In genomic region chr8:126588636-126589506, GRCm38 (mm10) we compare ENCODE assay signal across 8 mouse cellular contexts. TPM values are rescaled to one million over a fixed set of nuclear protein-coding genes. Genes with fewer than 3 reads are reported as not detected.
DNase-seq lines count a peak whose midpoint lies in the region; ATAC-seq and TF ChIP-seq lines count a peak whose summit lies in the region.

No protein-coding gene starts in this region.

- H3K36me3 ChIP-seq in embryonic facial prominence, embryonic 14.5 days (ENCODE audit: control insufficient read depth, insufficient read depth, low read length), result peaks cover 64% of the 10 kb centered on the region
- H3K36me3 ChIP-seq in hindbrain, embryonic 15.5 days, result no peaks in the 10 kb centered on the region

- TF ChIP-seq CTCF in left cerebral cortex, adult 2 months (IDR thresholded peaks at IDR 0.05), result no peak

- WGBS in embryonic facial prominence, embryonic 14.5 days, result 21% methylated on average over 11 of the region's 11 CpGs
- 28% methylated on average over 11 of the region's 11 CpGs for WGBS in hindbrain, embryonic 15.5 days

- no peaks in the 10 kb centered on the region for H3K27me3 ChIP-seq in embryonic facial prominence, embryonic 14.5 days (replicated peaks; ENCODE audit: control insufficient read depth, insufficient read depth, low read length)
- no peaks in the 10 kb centered on the region for H3K27me3 ChIP-seq in hindbrain, embryonic 15.5 days

- intact Hi-C loops in left cerebral cortex, adult 2 months (cut with DNase I), result no loop called here
- intact Hi-C loops in left cerebral cortex, postnatal 4 days (cut with DNase I), result loop anchor here (2.0 to 5.0 kb wide), 2 partner anchors 67 to 90 kb away; no protein-coding TSS in a partner anchor

- DNase-seq in left cerebral cortex, adult 2 months (ENCODE audit: extremely low spot score in 1 of 2, low spot score in 2 of 2), result no peak
- no peak for DNase-seq in left cerebral cortex, postnatal 4 days
- DNase-seq in embryonic facial prominence, embryonic 14.5 days (ENCODE audit: low spot score), result no peak
- no peak for DNase-seq in urinary bladder, postnatal 25 days (ENCODE audit: low spot score)
- DNase-seq in gastrocnemius, adult 18-20 months (ENCODE audit: low spot score), result no peak
- no peak for DNase-seq in natural killer cell, adult 2 months (ENCODE audit: low spot score in 2 of 2)

- H3K9me3 ChIP-seq in embryonic facial prominence, embryonic 14.5 days (ENCODE audit: control insufficient read depth, low read length), result no peaks in the 10 kb centered on the region
- no peaks in the 10 kb centered on the region for H3K9me3 ChIP-seq in hindbrain, embryonic 15.5 days

- peak overlapping the region; percentile 73 for H3K4me3 ChIP-seq in left cerebral cortex, adult 2 months
- peak overlapping the region; percentile 99 for H3K4me3 ChIP-seq in embryonic facial prominence, embryonic 14.5 days (ENCODE audit: low read depth, low read length)
- H3K4me3 ChIP-seq in hindbrain, embryonic 15.5 days, result peak overlapping the region; percentile 74

- H3K9ac ChIP-seq in embryonic facial prominence, embryonic 14.5 days (ENCODE audit: low read depth, low read length), result peak overlapping the region; percentile 100
- peak overlapping the region; percentile 40 for H3K9ac ChIP-seq in hindbrain, embryonic 15.5 days

- H3K27ac ChIP-seq in left cerebral cortex, adult 2 months, result peak overlapping the region; percentile 88
- H3K27ac ChIP-seq in embryonic facial prominence, embryonic 14.5 days (replicated peaks; ENCODE audit: low read depth, low read length), result peak overlapping the region; percentile 100; the same call in 1 of the 2 replicates
- H3K27ac ChIP-seq in hindbrain, embryonic 15.5 days (replicated peaks), result no peak overlapping the region

- H3K4me2 ChIP-seq in embryonic facial prominence, embryonic 14.5 days (ENCODE audit: low read depth, low read length), result peak overlapping the region; percentile 95
- peak overlapping the region; percentile 99 for H3K4me2 ChIP-seq in hindbrain, embryonic 15.5 days

- peaks cover 49% of the 10 kb centered on the region for H3K4me1 ChIP-seq in embryonic facial prominence, embryonic 14.5 days (ENCODE audit: control insufficient read depth, insufficient read depth, low read length)
- H3K4me1 ChIP-seq in hindbrain, embryonic 15.5 days (replicated peaks), result peaks cover 74% of the 10 kb centered on the region

- ATAC-seq in embryonic facial prominence, embryonic 14.5 days (ENCODE audit: low read depth), result no peak
- no peak for ATAC-seq in hindbrain, embryonic 15.5 days (ENCODE audit: low FRiP score, low read depth)
- ATAC-seq in megakaryocyte progenitor cell, adult 5-6 weeks (replicated peaks; ENCODE audit: poor library complexity), result peak; percentile 3; the same call in 1 of the 2 replicates

RNA-seq across cellular contexts. Expression of gene Irf2bp2, which starts 4.9 kb away (rescaled TPM):
- total RNA-seq in left cerebral cortex, adult 2 months (2021), result 10 to 100 TPM; 63.9 to 78.4 TPM
- 10 to 100 TPM; 52.6 to 53.0 TPM for total RNA-seq in left cerebral cortex, postnatal 4 days (2021)
- 10.6 and 10.7 TPM in 2 replicates for polyA plus RNA-seq in embryonic facial prominence, embryonic 14.5 days (2014; fragmentation: Nextera tagmentation; extraction: Ambion mirVana)
- polyA plus RNA-seq in hindbrain, embryonic 15.5 days (2015; fragmentation: Nextera tagmentation; extraction: Ambion mirVana), result 9.1 and 9.2 TPM in 2 replicates
- 109 and 114 TPM in 2 replicates for total RNA-seq in megakaryocyte progenitor cell, adult 5-6 weeks (2015)
- 95.7 and 110 TPM in 2 replicates for total RNA-seq in megakaryocyte progenitor cell, adult 5-6 weeks (2017)
- total RNA-seq in gastrocnemius, adult 18-20 months (2021), result 10 to 100 TPM; 33.8 to 49.6 TPM
